Mouse (Mus musculus) MEL (cell line): ENCODE measurements at regions not wholly inside any gene's neighbourhood (a gene's known extent, or its start where the extent isn't known, plus 50 kb on each side); places are given as distances from the start of the nearest gene placed in this dataset.
"Not testable (repeated sequence)": the region's sequence is repeated elsewhere in the genome, so short reads cannot be mapped to it uniquely, and the experiment has no call there.

ENCODE experiments used
- CHD2 ChIP-seq: IDR thresholded peaks from 2 replicates; pipeline ENCODE4 v1.6.1; 2011; ENCODE audit warnings: low read length, improper control_type of control experiment
- CTCF ChIP-seq, 3 experiments: IDR thresholded peaks in 2 of 3; conservative IDR thresholded peaks in 1 of 3; 2 replicates each; pipeline ENCODE4 v1.5.1; 2011 to 2012; ENCODE audit warnings: low read length in 3 of 3, low read depth in 2 of 3, mild to moderate bottlenecking in 2 of 3, improper control_type of control experiment in 1 of 3, inconsistent platforms in 1 of 3, mixed read lengths in 1 of 3, moderate library complexity in 1 of 3; ENCODE audit not compliant: control insufficient read depth in 1 of 3, insufficient read depth in 1 of 3, poor library complexity in 1 of 3, severe bottlenecking in 1 of 3
- EP300 ChIP-seq, 2 experiments: IDR thresholded peaks; 2 replicates each; pipeline ENCODE4 v1.6.1; 2011; ENCODE audit warnings: improper control_type of control experiment in 2 of 2, low read length in 2 of 2, low read depth in 1 of 2, mild to moderate bottlenecking in 1 of 2
- HCFC1 ChIP-seq: IDR thresholded peaks from 2 replicates; pipeline ENCODE4 v1.6.1; 2012; ENCODE audit warnings: low read depth, mild to moderate bottlenecking, inconsistent platforms, low read length, improper control_type of control experiment, moderate library complexity
- MEF2A ChIP-seq: IDR thresholded peaks from 2 replicates; pipeline ENCODE4 v1.6.1; 2014; ENCODE audit warnings: low read depth, mild to moderate bottlenecking, inconsistent platforms, low read length, improper control_type of control experiment; ENCODE audit not compliant: poor library complexity, insufficient replicate concordance, severe bottlenecking; ENCODE audit errors: extremely low read depth
- SMC3 ChIP-seq: IDR thresholded peaks from 2 replicates; pipeline ENCODE4 v1.6.1; 2011; ENCODE audit warnings: low read depth, low read length, improper control_type of control experiment
- TAL1 ChIP-seq: IDR thresholded peaks from 2 replicates; pipeline ENCODE4 v1.6.1; 2012; ENCODE audit warnings: mild to moderate bottlenecking, inconsistent platforms, low read length, moderate library complexity, mixed read lengths
- TCF12 ChIP-seq: IDR thresholded peaks from 2 replicates; pipeline ENCODE4 v1.6.1; 2014; ENCODE audit warnings: low read depth, mild to moderate bottlenecking, inconsistent platforms, low read length, improper control_type of control experiment, moderate library complexity
- ZMIZ1 ChIP-seq: IDR thresholded peaks from 2 replicates; pipeline ENCODE4 v1.6.1; 2012; ENCODE audit warnings: low read depth, mild to moderate bottlenecking, inconsistent platforms, low read length, improper control_type of control experiment, moderate library complexity

DNA sequence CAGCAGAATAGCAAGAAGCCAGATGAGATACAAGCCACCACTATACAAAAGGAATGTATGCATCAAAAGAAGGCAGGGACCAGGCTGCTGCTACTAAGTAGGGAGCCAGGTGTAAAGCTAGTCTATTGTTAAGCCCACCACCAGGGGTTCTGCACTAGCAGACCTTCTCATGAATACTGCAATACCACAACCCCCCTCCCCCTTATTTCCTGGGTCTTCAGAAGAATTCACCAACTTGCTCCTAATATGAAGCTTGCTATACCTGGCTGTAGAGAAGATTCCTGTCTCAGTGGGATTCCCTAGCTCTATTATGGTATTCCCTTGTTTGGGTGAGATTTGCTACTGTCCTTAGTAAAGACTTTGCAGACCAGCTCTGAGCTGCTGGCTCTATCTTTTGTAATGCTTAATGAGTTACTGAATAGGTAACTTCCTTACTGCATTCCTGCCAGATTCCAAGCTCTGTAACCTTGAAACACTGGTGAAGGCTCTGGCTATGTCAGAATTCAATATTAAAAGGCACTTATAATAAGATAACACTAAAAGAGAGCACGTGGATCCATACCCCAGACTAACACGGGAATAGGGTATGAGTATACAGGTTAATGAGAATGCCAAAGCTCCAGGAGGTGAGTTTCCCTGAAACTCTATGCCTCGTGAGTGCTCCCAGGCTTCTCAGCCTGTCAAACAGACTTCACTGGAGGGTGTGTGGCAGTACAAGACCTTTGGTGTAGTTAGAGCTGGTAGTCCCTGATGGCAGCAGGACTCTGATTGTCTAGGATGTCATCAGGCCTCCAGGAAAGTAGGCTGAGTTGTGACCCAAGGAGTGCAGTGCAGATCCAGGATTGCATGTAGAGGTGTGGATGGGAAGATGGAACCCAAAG lies 455.5 kb downstream of the Plxdc2 start:
- TF ChIP-seq CHD2; TAL1; MEF2A; TCF12; CTCF (IDR thresholded peaks at IDR 0.05 in 2 of 3, conservative IDR thresholded peaks at IDR 0.05 in 1 of 3; ENCODE audit: control insufficient read depth in 1 of 3, insufficient read depth in 1 of 3, low read depth in 2 of 3, low read length in 3 of 3, poor library complexity in 1 of 3, severe bottlenecking in 1 of 3); SMC3; ZMIZ1; EP300 (IDR thresholded peaks at IDR 0.05; ENCODE audit: low read depth in 1 of 2, low read length in 2 of 2); HCFC1: not testable (repeated sequence)
